Mouse (Mus musculus): Measurements from ENCODE around the gene Neurod2. TPM values are rescaled to one million over a fixed set of nuclear protein-coding genes. Genes with fewer than 3 reads are reported as not detected.

The Neurod2 gene
- total and polyA plus RNA-seq, 2 experiments = not detected

- H3K9ac ChIP-seq (ENCODE audit: low read depth, low read length) = no peak overlapping the region
- H3K27me3 ChIP-seq (ENCODE audit: control insufficient read depth, insufficient read depth, low read length) = peaks cover 32% of the 10 kb centered on the region
- peaks cover 5% of the 10 kb centered on the region for H3K4me1 ChIP-seq (ENCODE audit: control insufficient read depth, insufficient read depth, low read length)
- H3K27ac ChIP-seq (replicated peaks; ENCODE audit: insufficient read depth, low read depth, low read length) = no peak overlapping the region
- H3K79me2 ChIP-seq (ENCODE audit: control insufficient read depth, insufficient read depth, low read length) = no peaks in the 10 kb centered on the region
- H3K36me3 ChIP-seq (ENCODE audit: control insufficient read depth, insufficient read depth, low read length) = no peaks in the 10 kb centered on the region
- whole genome bisulfite sequencing = 72% methylated on average over 4 of the region's 4 CpGs
- no peak overlapping the region for H3K4me3 ChIP-seq (ENCODE audit: insufficient read depth, low read depth, low read length)
- TF ChIP-seq CTCF (IDR thresholded peaks at IDR 0.05; ENCODE audit: low read depth, low read length) = no peak
- no peak for TF ChIP-seq POLR2A (IDR thresholded peaks at IDR 0.05; ENCODE audit: extremely low read depth, insufficient read depth, low read length)
- DNase-seq (ENCODE audit: extremely low read depth, low read depth, low spot score) = no peak
Observed at GRCm38 (mm10) chr11:98332841-98333240, 3.4 kb upstream of the Neurod2 start.

- H3K36me3 ChIP-seq (ENCODE audit: control insufficient read depth, insufficient read depth, low read length) = no peaks in the 10 kb centered on the region
- H3K9ac ChIP-seq (ENCODE audit: low read depth, low read length) = no peak overlapping the region
- TF ChIP-seq CTCF (IDR thresholded peaks at IDR 0.05; ENCODE audit: low read depth, low read length) (no peak), POLR2A (IDR thresholded peaks at IDR 0.05; ENCODE audit: extremely low read depth, insufficient read depth, low read length) (no peak)
- no peak for DNase-seq (ENCODE audit: extremely low read depth, low read depth, low spot score)
- H3K27ac ChIP-seq (replicated peaks; ENCODE audit: insufficient read depth, low read depth, low read length) = no peak overlapping the region
- 77% methylated on average over 3 of the region's 3 CpGs for WGBS
- H3K27me3 ChIP-seq (ENCODE audit: control insufficient read depth, insufficient read depth, low read length) = peaks cover 39% of the 10 kb centered on the region
- H3K79me2 ChIP-seq (ENCODE audit: control insufficient read depth, insufficient read depth, low read length) = no peaks in the 10 kb centered on the region
- H3K4me1 ChIP-seq (ENCODE audit: control insufficient read depth, insufficient read depth, low read length) = peaks cover 5% of the 10 kb centered on the region
- H3K4me3 ChIP-seq (ENCODE audit: insufficient read depth, low read depth, low read length) = no peak overlapping the region
Observed at GRCm38 (mm10) chr11:98332186-98332585, 2.7 kb upstream of the Neurod2 start.

GRCm38 (mm10) chr11:98331401-98331800, 2.0 kb upstream of the Neurod2 start:
- H3K4me3 ChIP-seq (ENCODE audit: insufficient read depth, low read depth, low read length) = no peak overlapping the region
- TF ChIP-seq CTCF (IDR thresholded peaks at IDR 0.05; ENCODE audit: low read depth, low read length) (no peak), POLR2A (IDR thresholded peaks at IDR 0.05; ENCODE audit: extremely low read depth, insufficient read depth, low read length) (no peak)
- no peak overlapping the region for H3K27ac ChIP-seq (replicated peaks; ENCODE audit: insufficient read depth, low read depth, low read length)
- WGBS = 25% methylated on average over 1 of the region's 1 CpGs
- peaks cover 5% of the 10 kb centered on the region for H3K4me1 ChIP-seq (ENCODE audit: control insufficient read depth, insufficient read depth, low read length)
- no peak overlapping the region for H3K9ac ChIP-seq (ENCODE audit: low read depth, low read length)
- no peaks in the 10 kb centered on the region for H3K36me3 ChIP-seq (ENCODE audit: control insufficient read depth, insufficient read depth, low read length)
- no peaks in the 10 kb centered on the region for H3K79me2 ChIP-seq (ENCODE audit: control insufficient read depth, insufficient read depth, low read length)
- DNase-seq (ENCODE audit: extremely low read depth, low read depth, low spot score) = no peak
- H3K27me3 ChIP-seq (ENCODE audit: control insufficient read depth, insufficient read depth, low read length) = peaks cover 38% of the 10 kb centered on the region

GRCm38 (mm10) chr11:98330745-98331204, 1.3 kb upstream of the Neurod2 start:
- Histone ChIP-seq H3K4me1 (ENCODE audit: control insufficient read depth, insufficient read depth, low read length) (peaks cover 5% of the 10 kb centered on the region), H3K36me3 (ENCODE audit: control insufficient read depth, insufficient read depth, low read length) (no peaks in the 10 kb centered on the region), H3K27me3 (ENCODE audit: control insufficient read depth, insufficient read depth, low read length) (peaks cover 41% of the 10 kb centered on the region), H3K79me2 (ENCODE audit: control insufficient read depth, insufficient read depth, low read length) (no peaks in the 10 kb centered on the region), H3K27ac (replicated peaks; ENCODE audit: insufficient read depth, low read depth, low read length) (no peak overlapping the region), H3K9ac (ENCODE audit: low read depth, low read length) (no peak overlapping the region), H3K4me3 (ENCODE audit: insufficient read depth, low read depth, low read length) (no peak overlapping the region)
- DNase-seq (ENCODE audit: extremely low read depth, low read depth, low spot score) = no peak
- TF ChIP-seq POLR2A (IDR thresholded peaks at IDR 0.05; ENCODE audit: extremely low read depth, insufficient read depth, low read length) (no peak), CTCF (IDR thresholded peaks at IDR 0.05; ENCODE audit: low read depth, low read length) (no peak)
- 69% methylated on average over 2 of the region's 2 CpGs for WGBS

- H3K4me1 ChIP-seq (ENCODE audit: control insufficient read depth, insufficient read depth, low read length) = peaks cover 5% of the 10 kb centered on the region
- peaks cover 41% of the 10 kb centered on the region for H3K27me3 ChIP-seq (ENCODE audit: control insufficient read depth, insufficient read depth, low read length)
- H3K9ac ChIP-seq (ENCODE audit: low read depth, low read length) = no peak overlapping the region
- DNase-seq (ENCODE audit: extremely low read depth, low read depth, low spot score) = no peak
- no peaks in the 10 kb centered on the region for H3K36me3 ChIP-seq (ENCODE audit: control insufficient read depth, insufficient read depth, low read length)
- 48% methylated on average over 9 of the region's 9 CpGs for whole genome bisulfite sequencing
- H3K27ac ChIP-seq (replicated peaks; ENCODE audit: insufficient read depth, low read depth, low read length) = no peak overlapping the region
- no peak overlapping the region for H3K4me3 ChIP-seq (ENCODE audit: insufficient read depth, low read depth, low read length)
- H3K79me2 ChIP-seq (ENCODE audit: control insufficient read depth, insufficient read depth, low read length) = no peaks in the 10 kb centered on the region
- no peak for TF ChIP-seq POLR2A (IDR thresholded peaks at IDR 0.05; ENCODE audit: extremely low read depth, insufficient read depth, low read length)
- no peak for TF ChIP-seq CTCF (IDR thresholded peaks at IDR 0.05; ENCODE audit: low read depth, low read length)
Observed at GRCm38 (mm10) chr11:98329960-98330744, 704 bp upstream of the Neurod2 start.
